Mouse (Mus musculus) hindbrain, embryonic 13.5 days (tissue): Measurements from ENCODE around the gene Mlf2. TPM values are rescaled to one million over a fixed set of nuclear protein-coding genes. Genes with fewer than 3 reads are reported as not detected.
"Not testable (repeated sequence)": the region's sequence is repeated elsewhere in the genome, so short reads cannot be mapped to it uniquely, and the experiment has no call there.

Experiments used
- ATAC-seq: fragments of 200-750 bp; cut with Nextera tagmentation; 2 replicates; pipeline ENCODE4 v1.8.0; 2017; ENCODE audit warnings: moderate TSS enrichment; ENCODE audit not compliant: low FRiP score
- H3K27ac ChIP-seq: fragments of 300-500 bp; sonication (generic); 2 replicates; pipeline ENCODE4 v1.5.1; 2015; ENCODE audit warnings: inconsistent platforms, mild to moderate bottlenecking, moderate library complexity
- H3K27me3 ChIP-seq: fragments of 300-500 bp; sonication (generic); 2 replicates; pipeline ENCODE4 v1.6.1; 2015; ENCODE audit warnings: mild to moderate bottlenecking, inconsistent platforms
- H3K36me3 ChIP-seq: fragments of 300-500 bp; sonication (generic); 2 replicates; pipeline ENCODE4 v1.6.1; 2015; ENCODE audit warnings: mild to moderate bottlenecking, inconsistent platforms
- H3K4me1 ChIP-seq: fragments of 300-500 bp; sonication (generic); replicated peaks from 2 replicates; pipeline ENCODE4 v1.6.1; 2015; ENCODE audit warnings: inconsistent platforms
- H3K4me2 ChIP-seq: fragments of 300-500 bp; sonication (generic); 2 replicates; pipeline ENCODE4 v1.6.1; 2015; ENCODE audit warnings: inconsistent platforms, mild to moderate bottlenecking, moderate library complexity
- H3K4me3 ChIP-seq: fragments of 300-500 bp; sonication (generic); 2 replicates; pipeline ENCODE4 v1.5.1; 2015; ENCODE audit warnings: mild to moderate bottlenecking, inconsistent platforms
- H3K9ac ChIP-seq: fragments of 300-500 bp; sonication (generic); 2 replicates; pipeline ENCODE4 v1.6.1; 2015; ENCODE audit warnings: mild to moderate bottlenecking, inconsistent platforms
- H3K9me3 ChIP-seq: fragments of 300-500 bp; sonication (generic); 2 replicates; pipeline ENCODE4 v1.6.1; 2016; ENCODE audit warnings: inconsistent platforms
- WGBS: fragments of 180-500 bp; shearing (Covaris S2); methylation state at CpG from one replicate; pipeline ENCODE4 v1.1.7; 2015; 5-methylcytosine and 5-hydroxymethylcytosine counted together
- polyA plus RNA-seq: library from polyadenylated mRNA; unstranded; fragments of >200 nt; fragmentation: Nextera tagmentation; extraction: Ambion mirVana; gene quantifications from 2 replicates; pipeline ENCODE4 v1.2.1, GENCODE M21; 2015

Mlf2 gene
- polyA plus RNA-seq: 481 and 505 TPM in 2 replicates

- peak within 1 kb of the TSS; percentile 96 for H3K4me2 ChIP-seq
- H3K27ac ChIP-seq: peak within 1 kb of the TSS; percentile 96
- peaks cover 33% of the 10 kb centered on the region for H3K4me1 ChIP-seq
- H3K27me3 ChIP-seq: no peaks in the 10 kb centered on the region
- under 1% methylated on average over 46 of the region's 64 CpGs for WGBS
- peak within 1 kb of the TSS; percentile 96 for H3K4me3 ChIP-seq
- ATAC-seq: peak; percentile 94
- peaks cover 33% of the 10 kb centered on the region for H3K36me3 ChIP-seq
- H3K9me3 ChIP-seq: no peaks in the 10 kb centered on the region
- peak within 1 kb of the TSS; percentile 97 for H3K9ac ChIP-seq
Observed at GRCm38 (mm10) chr6:124930754-124931524, at the start of gene Mlf2. TSS of gene Mlf2 (plus strand) at chr6:124931386.

- 97% methylated on average over 9 of the region's 9 CpGs for WGBS
- H3K36me3 ChIP-seq: no peaks in the 10 kb centered on the region
- H3K27me3 ChIP-seq: no peaks in the 10 kb centered on the region
- H3K27ac ChIP-seq: no peak overlapping the region
- no peak overlapping the region for H3K4me3 ChIP-seq
- 0 out of 2 replicates have a peak, but pooled peaks cover 5% of the 10 kb centered on the region for H3K4me1 ChIP-seq
- ATAC-seq: no peak
- no peak overlapping the region for H3K9ac ChIP-seq
- no peaks in the 10 kb centered on the region for H3K9me3 ChIP-seq
- H3K4me2 ChIP-seq: no peak overlapping the region
Observed at GRCm38 (mm10) chr6:124881821-124882220, 49.4 kb upstream of the Mlf2 start.

GRCm38 (mm10) chr6:124883351-124883750, 47.8 kb upstream of the Mlf2 start:
- 71% methylated on average over 10 of the region's 10 CpGs for WGBS
- no peak for ATAC-seq
- H3K4me1 ChIP-seq: 0 out of 2 replicates have a peak, but pooled peaks cover 5% of the 10 kb centered on the region
- H3K4me2 ChIP-seq: no peak overlapping the region
- no peaks in the 10 kb centered on the region for H3K36me3 ChIP-seq
- no peak overlapping the region for H3K27ac ChIP-seq
- H3K9ac ChIP-seq: no peak overlapping the region
- H3K27me3 ChIP-seq: no peaks in the 10 kb centered on the region
- no peak overlapping the region for H3K4me3 ChIP-seq
- no peaks in the 10 kb centered on the region for H3K9me3 ChIP-seq

- 76% methylated on average over 10 of the region's 10 CpGs for WGBS
Observed at GRCm38 (mm10) chr6:124884714-124885500, 46.3 kb upstream of the Mlf2 start.

GRCm38 (mm10) chr6:124885956-124886381, 45.2 kb upstream of the Mlf2 start:
- Histone ChIP-seq H3K36me3 (no peaks in the 10 kb centered on the region), H3K4me3 (no peak overlapping the region), H3K27me3 (no peaks in the 10 kb centered on the region), H3K4me1 (0 out of 2 replicates have a peak, but pooled peaks cover 5% of the 10 kb centered on the region), H3K9ac (no peak overlapping the region), H3K27ac (no peak overlapping the region), H3K9me3 (no peaks in the 10 kb centered on the region), H3K4me2 (no peak overlapping the region)
- ATAC-seq: no peak
- 95% methylated on average over 8 of the region's 8 CpGs for WGBS

More at GRCm38 (mm10) chr6:124884714-124885500, 46.3 kb upstream of the Mlf2 start:
- Histone ChIP-seq H3K9ac (no peak overlapping the region), H3K4me1 (0 out of 2 replicates have a peak, but pooled peaks cover 5% of the 10 kb centered on the region), H3K27me3 (no peaks in the 10 kb centered on the region), H3K9me3 (no peaks in the 10 kb centered on the region), H3K36me3 (no peaks in the 10 kb centered on the region), H3K27ac (no peak overlapping the region), H3K4me3 (no peak overlapping the region), H3K4me2 (no peak overlapping the region)
- no peak for ATAC-seq

- H3K4me1 ChIP-seq: 0 out of 2 replicates have a peak, but pooled peaks cover 5% of the 10 kb centered on the region
- WGBS: 91% methylated on average over 9 of the region's 9 CpGs
- no peak within 1 kb of the TSS for H3K9ac ChIP-seq
- H3K27me3 ChIP-seq: no peaks in the 10 kb centered on the region
- no peak within 1 kb of the TSS for H3K4me2 ChIP-seq
- H3K36me3 ChIP-seq: no peaks in the 10 kb centered on the region
- no peaks in the 10 kb centered on the region for H3K9me3 ChIP-seq
- ATAC-seq: no peak
- H3K27ac ChIP-seq: no peak within 1 kb of the TSS
- no peak within 1 kb of the TSS for H3K4me3 ChIP-seq
Observed at GRCm38 (mm10) chr6:124887986-124888385, 43.2 kb upstream of the Mlf2 start, which contains the start of gene Cd4. TSS of gene Cd4 (minus strand) at chr6:124888221.

GRCm38 (mm10) chr6:124888555-124889125, 42.5 kb upstream of the Mlf2 start:
- ATAC-seq: no peak
- Histone ChIP-seq H3K27me3 (no peaks in the 10 kb centered on the region), H3K4me1 (0 out of 2 replicates have a peak, but pooled peaks cover 5% of the 10 kb centered on the region), H3K27ac (no peak overlapping the region), H3K9me3 (no peaks in the 10 kb centered on the region), H3K4me2 (no peak overlapping the region), H3K4me3 (no peak overlapping the region), H3K36me3 (no peaks in the 10 kb centered on the region), H3K9ac (no peak overlapping the region)
- WGBS: 91% methylated on average over 6 of the region's 6 CpGs

GRCm38 (mm10) chr6:124890997-124891396, 40.2 kb upstream of the Mlf2 start:
- Histone ChIP-seq H3K27me3 (no peaks in the 10 kb centered on the region), H3K36me3 (no peaks in the 10 kb centered on the region), H3K9me3 (no peaks in the 10 kb centered on the region), H3K4me3 (no peak overlapping the region), H3K4me2 (no peak overlapping the region), H3K9ac (no peak overlapping the region), H3K4me1 (no peaks in the 10 kb centered on the region), H3K27ac (no peak overlapping the region)
- 61% methylated on average over 6 of the region's 6 CpGs for WGBS
- ATAC-seq: no peak

GRCm38 (mm10) chr6:124894113-124894512, 37.1 kb upstream of the Mlf2 start:
- not testable (repeated sequence) for H3K4me1 ChIP-seq, H3K27ac ChIP-seq, ATAC-seq, H3K4me3 ChIP-seq, H3K27me3 ChIP-seq, H3K36me3 ChIP-seq, H3K9me3 ChIP-seq, H3K4me2 ChIP-seq, H3K9ac ChIP-seq
- 95% methylated on average over 2 of the region's 2 CpGs for WGBS

- Histone ChIP-seq H3K9ac (0 out of 2 replicates have a peak overlapping the region, but pooled peaks have one; percentile 26), H3K27me3 (no peaks in the 10 kb centered on the region), H3K4me2 (no peak overlapping the region), H3K36me3 (no peaks in the 10 kb centered on the region), H3K4me1 (peaks cover 19% of the 10 kb centered on the region), H3K9me3 (no peaks in the 10 kb centered on the region), H3K4me3 (no peak overlapping the region), H3K27ac (no peak overlapping the region)
- no peak for ATAC-seq
- WGBS: 33% methylated on average over 3 of the region's 3 CpGs
Observed at GRCm38 (mm10) chr6:124898359-124898758, 32.8 kb upstream of the Mlf2 start.

GRCm38 (mm10) chr6:124900056-124900800, 31.0 kb upstream of the Mlf2 start:
- WGBS: 53% methylated on average over 8 of the region's 8 CpGs
- H3K9ac ChIP-seq: no peak overlapping the region
- no peaks in the 10 kb centered on the region for H3K9me3 ChIP-seq
- H3K36me3 ChIP-seq: no peaks in the 10 kb centered on the region
- H3K4me2 ChIP-seq: no peak overlapping the region
- peak overlapping the region; percentile 35; the same call in 1 of the 2 replicates for H3K27ac ChIP-seq
- no peak for ATAC-seq
- H3K4me3 ChIP-seq: no peak overlapping the region
- no peaks in the 10 kb centered on the region for H3K27me3 ChIP-seq
- H3K4me1 ChIP-seq: peaks cover 31% of the 10 kb centered on the region
